Mouse (Mus musculus): ENCODE data around the gene Tmed2. TPM values are rescaled to one million over a fixed set of nuclear protein-coding genes. Genes with fewer than 3 reads are reported as not detected.
A peak's percentile ranks its signal among the peaks of the same experiment; 100 is the strongest.

Gene Tmed2
- polyA plus RNA-seq, 1 experiment from 2014 or later = 446 TPM

DNA sequence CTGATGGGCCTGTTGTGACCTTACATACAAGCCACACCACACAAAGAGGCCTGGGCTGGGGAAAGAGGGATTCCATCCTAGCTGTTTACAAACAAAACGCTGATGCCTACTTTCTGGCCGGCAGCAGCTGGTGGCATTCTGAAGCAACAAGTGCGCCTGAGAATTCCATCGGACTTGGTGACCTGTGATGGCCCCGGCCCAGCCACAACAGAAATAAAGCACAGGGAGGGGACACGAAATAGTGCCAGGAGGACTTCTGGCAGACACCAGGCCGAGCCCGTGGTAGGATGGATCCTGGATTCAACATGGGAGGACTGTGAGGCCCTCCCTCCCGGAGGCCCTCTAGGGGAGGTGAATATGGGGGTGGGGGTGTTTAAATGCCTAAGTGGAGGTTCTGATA is 11.7 kb upstream of the Tmed2 start:
- H3K4me3 ChIP-seq (ENCODE audit: control insufficient read depth in 1 of 2, insufficient read depth in 1 of 2, low read depth in 1 of 2, low read length in 2 of 2) = peak overlapping the region; percentile 72 to 85
- peak overlapping the region; percentile 93 for H3K4me2 ChIP-seq (ENCODE audit: low read length)
- peak overlapping the region; percentile 18 to 89; a peak in 3 of 4 replicates for H3K27ac ChIP-seq (replicated peaks in 1 of 2; ENCODE audit: control insufficient read depth in 1 of 2, insufficient read depth in 1 of 2, low read depth in 2 of 2, low read length in 2 of 2)
- peaks cover 9% of the 10 kb centered on the region; the same call in 1 of the 2 replicates for H3K36me3 ChIP-seq (ENCODE audit: control insufficient read depth, insufficient read depth, low read length)
- peak overlapping the region; percentile 88 for H3K9ac ChIP-seq (ENCODE audit: low read length)
- peaks cover 24 to 33% of the 10 kb centered on the region in 2 experiments for H3K4me1 ChIP-seq (ENCODE audit: control insufficient read depth in 2 of 2, insufficient read depth in 2 of 2, low read length in 2 of 2)
- no peaks in the 10 kb centered on the region for H3K27me3 ChIP-seq (ENCODE audit: control insufficient read depth, insufficient read depth, low read length)
- 28% methylated on average over 9 of the region's 9 CpGs for WGBS
- ATAC-seq (ENCODE audit: insufficient number of reproducible peaks, insufficient read depth, low FRiP score, low read depth) = no peak
- no peaks in the 10 kb centered on the region for H3K9me3 ChIP-seq (ENCODE audit: control insufficient read depth, low read length)

GRCm38 (mm10) chr5:124529191-124529651 is 11.3 kb upstream of the Tmed2 start:
- Histone ChIP-seq H3K27ac (replicated peaks in 1 of 2; ENCODE audit: control insufficient read depth in 1 of 2, insufficient read depth in 1 of 2, low read depth in 2 of 2, low read length in 2 of 2) (peak overlapping the region; percentile 39 to 89), H3K4me2 (ENCODE audit: low read length) (peak overlapping the region; percentile 93), H3K4me3 (ENCODE audit: control insufficient read depth in 1 of 2, insufficient read depth in 1 of 2, low read depth in 1 of 2, low read length in 2 of 2) (peak overlapping the region; percentile 72 to 85), H3K27me3 (ENCODE audit: control insufficient read depth, insufficient read depth, low read length) (no peaks in the 10 kb centered on the region), H3K9me3 (ENCODE audit: control insufficient read depth, low read length) (no peaks in the 10 kb centered on the region), H3K9ac (ENCODE audit: low read length) (peak overlapping the region; percentile 88), H3K36me3 (ENCODE audit: control insufficient read depth, insufficient read depth, low read length) (peaks cover 9% of the 10 kb centered on the region; the same call in 1 of the 2 replicates), H3K4me1 (ENCODE audit: control insufficient read depth in 2 of 2, insufficient read depth in 2 of 2, low read length in 2 of 2) (peaks cover 24 to 33% of the 10 kb centered on the region in 2 experiments)
- 17% methylated on average over 8 of the region's 8 CpGs for WGBS
- no peak for ATAC-seq (ENCODE audit: insufficient number of reproducible peaks, insufficient read depth, low FRiP score, low read depth)

DNA sequence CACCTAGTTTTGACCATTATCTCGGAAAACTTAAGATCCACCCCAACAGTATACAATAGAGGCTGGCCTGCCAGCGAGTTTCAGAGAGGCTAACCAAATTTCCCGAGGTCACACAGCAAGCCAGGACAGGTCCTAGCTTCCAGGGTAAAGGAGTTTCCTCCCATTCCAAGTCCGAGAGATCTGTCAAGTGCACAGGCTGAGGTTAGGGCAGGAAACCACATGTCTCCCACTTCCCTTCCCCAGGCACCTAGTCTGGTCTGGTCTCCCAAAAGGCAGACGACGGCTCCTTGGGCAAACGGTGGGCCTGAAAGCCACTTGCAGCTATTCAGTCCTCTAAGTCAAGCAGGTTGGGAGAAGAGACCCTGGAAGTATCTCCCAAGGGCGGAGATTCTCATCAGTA is 10.8 kb upstream of the Tmed2 start:
- no peak for ATAC-seq (ENCODE audit: insufficient number of reproducible peaks, insufficient read depth, low FRiP score, low read depth)
- Histone ChIP-seq H3K27me3 (ENCODE audit: control insufficient read depth, insufficient read depth, low read length) (no peaks in the 10 kb centered on the region), H3K4me2 (ENCODE audit: low read length) (peak overlapping the region; percentile 93), H3K9ac (ENCODE audit: low read length) (peak overlapping the region; percentile 88), H3K27ac (replicated peaks in 1 of 2; ENCODE audit: control insufficient read depth in 1 of 2, insufficient read depth in 1 of 2, low read depth in 2 of 2, low read length in 2 of 2) (peak overlapping the region; percentile 39 to 89), H3K4me1 (ENCODE audit: control insufficient read depth in 2 of 2, insufficient read depth in 2 of 2, low read length in 2 of 2) (peaks cover 24 to 33% of the 10 kb centered on the region in 2 experiments), H3K9me3 (ENCODE audit: control insufficient read depth, low read length) (no peaks in the 10 kb centered on the region), H3K4me3 (ENCODE audit: control insufficient read depth in 1 of 2, insufficient read depth in 1 of 2, low read depth in 1 of 2, low read length in 2 of 2) (peak overlapping the region; percentile 72 to 85), H3K36me3 (ENCODE audit: control insufficient read depth, insufficient read depth, low read length) (peaks cover 9% of the 10 kb centered on the region; the same call in 1 of the 2 replicates)
- WGBS = 50% methylated on average over 8 of the region's 8 CpGs

GRCm38 (mm10) chr5:124530655-124531582 is 9.6 kb upstream of the Tmed2 start, which contains the start of gene Rilpl1:
Rilpl1 (minus strand) TSS chr5:124531391.
- H3K9me3 ChIP-seq (ENCODE audit: control insufficient read depth, low read length) = no peaks in the 10 kb centered on the region
- peak within 1 kb of the TSS; percentile 93 for H3K4me2 ChIP-seq (ENCODE audit: low read length)
- H3K4me3 ChIP-seq (ENCODE audit: control insufficient read depth in 1 of 2, insufficient read depth in 1 of 2, low read depth in 1 of 2, low read length in 2 of 2) = peak within 1 kb of the TSS; percentile 72 to 85
- ATAC-seq (ENCODE audit: insufficient number of reproducible peaks, insufficient read depth, low FRiP score, low read depth) = peak; percentile 84
- H3K4me1 ChIP-seq (ENCODE audit: control insufficient read depth in 2 of 2, insufficient read depth in 2 of 2, low read length in 2 of 2) = peaks cover 24 to 33% of the 10 kb centered on the region in 2 experiments
- peaks cover 8% of the 10 kb centered on the region; the same call in 1 of the 2 replicates for H3K36me3 ChIP-seq (ENCODE audit: control insufficient read depth, insufficient read depth, low read length)
- WGBS = under 1% methylated on average over 85 of the region's 96 CpGs
- H3K27me3 ChIP-seq (ENCODE audit: control insufficient read depth, insufficient read depth, low read length) = no peaks in the 10 kb centered on the region
- H3K9ac ChIP-seq (ENCODE audit: low read length) = peak within 1 kb of the TSS; percentile 88
- peak within 1 kb of the TSS; percentile 77 to 89 for H3K27ac ChIP-seq (replicated peaks in 1 of 2; ENCODE audit: control insufficient read depth in 1 of 2, insufficient read depth in 1 of 2, low read depth in 2 of 2, low read length in 2 of 2)

- Histone ChIP-seq H3K36me3 (ENCODE audit: control insufficient read depth, insufficient read depth, low read length) (0 out of 2 replicates have a peak, but pooled peaks cover 2% of the 10 kb centered on the region), H3K4me1 (ENCODE audit: control insufficient read depth in 2 of 2, insufficient read depth in 2 of 2, low read length in 2 of 2) (peaks cover 24 to 34% of the 10 kb centered on the region in 2 experiments), H3K4me3 (ENCODE audit: control insufficient read depth in 1 of 2, insufficient read depth in 1 of 2, low read depth in 1 of 2, low read length in 2 of 2) (peak overlapping the region; percentile 72 to 85), H3K4me2 (ENCODE audit: low read length) (peak overlapping the region; percentile 93), H3K9ac (ENCODE audit: low read length) (peak overlapping the region; percentile 88), H3K27me3 (ENCODE audit: control insufficient read depth, insufficient read depth, low read length) (no peaks in the 10 kb centered on the region), H3K9me3 (ENCODE audit: control insufficient read depth, low read length) (no peaks in the 10 kb centered on the region), H3K27ac (replicated peaks in 1 of 2; ENCODE audit: control insufficient read depth in 1 of 2, insufficient read depth in 1 of 2, low read depth in 2 of 2, low read length in 2 of 2) (peak overlapping the region; percentile 77 to 89)
- ATAC-seq (ENCODE audit: insufficient number of reproducible peaks, insufficient read depth, low FRiP score, low read depth) = 0 out of 2 replicates have a peak, but pooled peaks have one; percentile 7
- WGBS = 13% methylated on average over 14 of the region's 14 CpGs
Observed at GRCm38 (mm10) chr5:124531583-124531930, 8.9 kb upstream of the Tmed2 start.

GRCm38 (mm10) chr5:124532451-124532850 is 8.0 kb upstream of the Tmed2 start:
- no peak overlapping the region for H3K4me3 ChIP-seq (ENCODE audit: control insufficient read depth in 1 of 2, insufficient read depth in 1 of 2, low read depth in 1 of 2, low read length in 2 of 2)
- peaks cover 28 to 42% of the 10 kb centered on the region in 2 experiments for H3K4me1 ChIP-seq (ENCODE audit: control insufficient read depth in 2 of 2, insufficient read depth in 2 of 2, low read length in 2 of 2)
- no peaks in the 10 kb centered on the region for H3K27me3 ChIP-seq (ENCODE audit: control insufficient read depth, insufficient read depth, low read length)
- peak overlapping the region in 1 of 2 experiments; percentile 89; a peak in 2 of 4 replicates for H3K27ac ChIP-seq (replicated peaks in 1 of 2; ENCODE audit: control insufficient read depth in 1 of 2, insufficient read depth in 1 of 2, low read depth in 2 of 2, low read length in 2 of 2)
- no peaks in the 10 kb centered on the region for H3K36me3 ChIP-seq (ENCODE audit: control insufficient read depth, insufficient read depth, low read length)
- no peak overlapping the region for H3K4me2 ChIP-seq (ENCODE audit: low read length)
- 41% methylated on average over 7 of the region's 7 CpGs for WGBS
- H3K9ac ChIP-seq (ENCODE audit: low read length) = no peak overlapping the region
- ATAC-seq (ENCODE audit: insufficient number of reproducible peaks, insufficient read depth, low FRiP score, low read depth) = peak; percentile 24; the same call in 1 of the 2 replicates
- H3K9me3 ChIP-seq (ENCODE audit: control insufficient read depth, low read length) = no peaks in the 10 kb centered on the region

GRCm38 (mm10) chr5:124535016-124535415 is 5.5 kb upstream of the Tmed2 start:
- Histone ChIP-seq H3K36me3 (ENCODE audit: control insufficient read depth, insufficient read depth, low read length) (no peaks in the 10 kb centered on the region), H3K4me3 (ENCODE audit: control insufficient read depth in 1 of 2, insufficient read depth in 1 of 2, low read depth in 1 of 2, low read length in 2 of 2) (no peak overlapping the region)

More at GRCm38 (mm10) chr5:124535016-124535415, 5.5 kb upstream of the Tmed2 start:
- WGBS = 40% methylated on average over 5 of the region's 5 CpGs
- Histone ChIP-seq H3K9me3 (ENCODE audit: control insufficient read depth, low read length) (no peaks in the 10 kb centered on the region), H3K9ac (ENCODE audit: low read length) (no peak overlapping the region), H3K4me2 (ENCODE audit: low read length) (no peak overlapping the region), H3K27ac (replicated peaks in 1 of 2; ENCODE audit: control insufficient read depth in 1 of 2, insufficient read depth in 1 of 2, low read depth in 2 of 2, low read length in 2 of 2) (no peak overlapping the region), H3K27me3 (ENCODE audit: control insufficient read depth, insufficient read depth, low read length) (no peaks in the 10 kb centered on the region), H3K4me1 (ENCODE audit: control insufficient read depth in 2 of 2, insufficient read depth in 2 of 2, low read length in 2 of 2) (peaks cover 13 to 21% of the 10 kb centered on the region in 2 experiments)
- no peak for ATAC-seq (ENCODE audit: insufficient number of reproducible peaks, insufficient read depth, low FRiP score, low read depth)
